Mouse (Mus musculus) heart, postnatal 0 days (tissue): ENCODE data around the gene Igf2r.

Source experiments
- CTCF ChIP-seq: IDR thresholded peaks from 2 replicates; pipeline ENCODE4 v1.5.1; 2016; ENCODE audit warnings: antibody characterized with exemption, control low read depth, low read depth
- EP300 ChIP-seq: IDR thresholded peaks from 2 replicates; pipeline ENCODE4 v1.6.1; 2016; ENCODE audit warnings: antibody characterized with exemption, low read depth

GRCm38 (mm10) chr17:12634814-12635213 is 134.7 kb downstream of the Igf2r start:
- TF ChIP-seq CTCF (no peak), EP300 (no peak)
